Mouse (Mus musculus) spleen, adult 2 months (tissue): ENCODE data around the gene Atad2b. TPM values are rescaled to one million over a fixed set of nuclear protein-coding genes. Genes with fewer than 3 reads are reported as not detected.
"Not testable (repeated sequence)": the region's sequence is repeated elsewhere in the genome, so short reads cannot be mapped to it uniquely, and the experiment has no call there.

ENCODE experiments used
- DNase-seq, 2 experiments: peaks; one replicate each; pipeline versions ENCODE4 v3.0.0 to v3.0.0-alpha.2; 2012 to 2021; ENCODE audit warnings: low spot score in 2 of 2, low read depth in 1 of 2
- H3K27ac ChIP-seq: fragments of 200-500 bp; 2 replicates; pipeline ENCODE4 v1.5.1; 2012; ENCODE audit warnings: low read length, inconsistent platforms; ENCODE audit not compliant: insufficient read depth
- H3K27me3 ChIP-seq: fragments of 200-500 bp; 2 replicates; pipeline ENCODE4 v1.6.1; 2012; ENCODE audit warnings: mild to moderate bottlenecking, moderate library complexity, low read length, inconsistent platforms; ENCODE audit not compliant: control insufficient read depth, insufficient read depth
- H3K36me3 ChIP-seq: fragments of 200-500 bp; 2 replicates; pipeline ENCODE4 v1.6.1; 2012; ENCODE audit warnings: mild to moderate bottlenecking, low read length, inconsistent platforms; ENCODE audit not compliant: control insufficient read depth, insufficient read depth
- H3K4me1 ChIP-seq: fragments of 200-500 bp; 2 replicates; pipeline ENCODE4 v1.6.1; 2011; ENCODE audit warnings: inconsistent platforms; ENCODE audit not compliant: control insufficient read depth, insufficient read depth, insufficient read length
- H3K4me3 ChIP-seq: fragments of 200-500 bp; 2 replicates; pipeline ENCODE4 v1.5.1; 2011; ENCODE audit warnings: mild to moderate bottlenecking, inconsistent platforms; ENCODE audit not compliant: insufficient read depth, insufficient read length; ENCODE audit errors: extremely low read depth
- CTCF ChIP-seq: fragments of 200-500 bp; IDR thresholded peaks from 2 replicates; pipeline ENCODE4 v1.5.1; 2011; ENCODE audit warnings: mild to moderate bottlenecking, inconsistent platforms; ENCODE audit not compliant: insufficient read depth, insufficient read length, insufficient replicate concordance; ENCODE audit errors: extremely low read depth
- POLR2A ChIP-seq: fragments of 200-500 bp; IDR thresholded peaks from 2 replicates; pipeline ENCODE4 v1.6.1; 2011; ENCODE audit warnings: low read depth, low read length, inconsistent platforms
- WGBS: fragments of 180-500 bp; shearing (Covaris S2); methylation state at CpG from one replicate; pipeline ENCODE4 v1.1.7; 2018; 5-methylcytosine and 5-hydroxymethylcytosine counted together
- polyA plus RNA-seq: library from polyadenylated mRNA; depleted of rRNA; stranded (reverse); fragments of >200 nt; gene quantifications from 2 replicates; pipeline ENCODE4 v1.2.3, GENCODE M21; 2012

Gene Atad2b
- polyA plus RNA-seq, 1 experiment, result 17.3 TPM

DNA sequence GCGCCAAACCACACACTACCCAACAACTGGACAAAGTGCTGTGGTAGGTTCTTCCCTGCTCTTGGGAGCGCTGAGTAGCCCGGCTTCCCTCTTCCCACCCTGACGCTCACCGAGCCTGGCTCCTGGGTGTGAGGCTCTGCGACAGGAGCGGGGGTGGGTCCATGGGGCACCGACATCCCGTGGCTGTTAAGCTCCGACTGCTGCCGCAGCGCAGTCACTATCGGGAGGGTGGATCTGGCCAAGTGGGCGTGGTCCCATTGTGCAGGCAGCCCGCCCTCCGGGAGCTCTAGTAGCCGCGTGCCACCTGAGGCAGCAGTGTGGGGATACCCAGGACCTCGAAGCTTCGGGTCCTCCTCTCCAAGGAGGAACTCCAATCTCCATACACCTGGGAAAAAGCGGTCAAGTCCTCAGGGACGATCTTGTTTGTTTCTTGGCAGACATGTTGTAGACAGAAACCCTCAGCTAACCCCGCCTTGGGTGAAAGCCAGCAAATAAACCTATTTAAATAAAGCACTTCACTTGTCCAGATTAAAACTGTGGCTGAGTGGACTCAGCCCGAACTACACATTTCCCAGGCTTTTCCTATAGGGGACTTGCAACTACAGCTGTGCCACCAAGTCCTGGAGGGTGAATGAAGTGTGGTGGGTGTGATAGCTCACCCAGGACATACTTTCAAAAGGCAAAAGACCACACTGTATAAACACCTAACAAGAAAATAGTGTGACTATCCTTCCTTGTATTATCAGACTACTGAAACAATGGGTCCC is 42.8 kb upstream of the Atad2b start, which contains the start of gene Mfsd2b:
TSS of gene Mfsd2b (minus strand) at position 199 of the 767 bp plus-strand sequence.
- peak within 1 kb of the TSS; percentile 39; the same call in 1 of the 2 replicates for H3K4me3 ChIP-seq
- DNase-seq, result peak in 1 of 2 experiments; percentile 43
- no peaks in the 10 kb centered on the region for H3K27me3 ChIP-seq
- 0 out of 2 replicates have a peak, but pooled peaks cover 4% of the 10 kb centered on the region for H3K4me1 ChIP-seq
- peaks cover under 1% of the 10 kb centered on the region; the same call in 1 of the 2 replicates for H3K36me3 ChIP-seq
- 4% methylated on average over 24 of the region's 24 CpGs for WGBS
- TF ChIP-seq CTCF, result no peak
- TF ChIP-seq POLR2A, result no peak
- H3K27ac ChIP-seq, result peak within 1 kb of the TSS; percentile 38; the same call in 1 of the 2 replicates

DNA sequence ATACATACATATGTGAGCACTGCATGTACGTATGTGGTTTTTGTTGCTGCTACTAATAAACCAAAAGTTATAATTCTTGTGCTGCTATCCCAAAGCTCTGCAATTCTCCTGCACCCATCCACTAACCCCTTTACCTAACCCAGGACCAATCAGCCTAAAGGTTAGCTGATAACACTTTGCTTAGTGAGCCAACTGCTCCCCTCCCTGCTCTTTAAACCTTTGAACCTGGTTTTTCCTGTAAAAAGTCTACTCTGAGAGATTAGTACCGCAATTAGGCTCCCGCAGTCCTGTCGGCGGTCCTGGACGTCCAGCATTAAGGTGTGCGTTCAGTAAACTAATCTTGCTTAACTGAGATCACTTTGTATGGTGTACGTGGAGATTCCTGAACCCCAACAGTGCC is 41.5 kb upstream of the Atad2b start:
- Histone ChIP-seq H3K36me3 (peaks cover 2% of the 10 kb centered on the region; the same call in 1 of the 2 replicates), H3K4me3 (no peak overlapping the region), H3K27me3 (no peaks in the 10 kb centered on the region), H3K27ac (no peak overlapping the region), H3K4me1 (0 out of 2 replicates have a peak, but pooled peaks cover 4% of the 10 kb centered on the region)
- WGBS, result 91% methylated on average over 8 of the region's 8 CpGs
- DNase-seq, result no peak
- TF ChIP-seq CTCF (no peak), POLR2A (no peak)

DNA sequence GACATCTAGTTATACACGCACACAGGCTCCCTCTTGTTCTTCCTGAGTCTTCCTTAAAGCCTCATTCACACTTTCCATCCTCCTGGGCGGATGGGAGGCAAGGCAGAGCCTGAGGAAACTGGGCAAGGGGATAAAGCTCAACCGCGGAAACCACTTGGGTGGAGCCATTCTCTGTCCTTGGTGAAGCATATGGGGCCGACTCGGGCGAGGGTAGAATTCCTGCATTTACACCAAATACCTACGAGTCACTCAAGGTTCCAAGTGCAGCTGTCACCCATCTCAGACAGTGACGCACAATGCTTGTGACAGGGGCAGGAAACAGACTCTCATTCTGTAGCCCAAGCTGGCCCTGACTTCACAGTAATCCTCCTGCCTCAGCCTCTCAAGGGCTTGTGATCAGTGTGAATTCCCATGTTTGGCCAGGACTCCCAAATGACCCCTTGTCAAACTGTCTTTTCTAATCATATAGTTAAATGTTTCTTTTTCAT is 38.8 kb upstream of the Atad2b start:
- no peak overlapping the region for H3K27ac ChIP-seq
- 0 out of 2 replicates have a peak, but pooled peaks cover 4% of the 10 kb centered on the region for H3K4me1 ChIP-seq
- TF ChIP-seq POLR2A, result no peak
- no peak for TF ChIP-seq CTCF

DNA sequence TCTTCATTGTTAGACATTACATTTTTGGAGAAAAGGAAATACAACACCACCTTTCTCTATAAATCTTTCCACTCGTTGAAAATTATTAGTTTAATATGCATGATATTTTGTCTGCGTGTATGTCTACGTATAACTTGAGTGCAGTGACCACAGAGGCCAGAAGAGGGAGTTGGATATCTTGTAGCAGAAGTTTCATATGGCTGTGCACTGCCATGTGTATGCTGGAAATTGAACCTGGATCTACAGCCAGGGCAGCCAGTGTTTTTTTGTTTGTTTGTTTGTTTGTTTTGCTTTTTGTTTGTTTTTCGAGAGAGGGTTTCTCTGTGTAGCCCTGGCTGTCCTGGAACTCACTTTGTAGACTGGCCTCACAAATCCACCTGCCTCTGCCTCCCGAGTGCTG is 38.1 kb upstream of the Atad2b start:
- H3K4me1 ChIP-seq, result 0 out of 2 replicates have a peak, but pooled peaks cover 4% of the 10 kb centered on the region
- H3K4me3 ChIP-seq, result no peak overlapping the region
- no peaks in the 10 kb centered on the region for H3K27me3 ChIP-seq
- DNase-seq, result no peak
- TF ChIP-seq CTCF (no peak), POLR2A (no peak)
- WGBS, result 98% methylated on average over 5 of the region's 5 CpGs
- H3K36me3 ChIP-seq, result peaks cover 13% of the 10 kb centered on the region
- H3K27ac ChIP-seq, result no peak overlapping the region

More for the DNA sequence above, 38.8 kb upstream of the Atad2b start:
- Histone ChIP-seq H3K4me3 (no peak overlapping the region), H3K36me3 (peaks cover 13% of the 10 kb centered on the region), H3K27me3 (no peaks in the 10 kb centered on the region)
- no peak for DNase-seq
- 67% methylated on average over 9 of the region's 9 CpGs for WGBS

DNA sequence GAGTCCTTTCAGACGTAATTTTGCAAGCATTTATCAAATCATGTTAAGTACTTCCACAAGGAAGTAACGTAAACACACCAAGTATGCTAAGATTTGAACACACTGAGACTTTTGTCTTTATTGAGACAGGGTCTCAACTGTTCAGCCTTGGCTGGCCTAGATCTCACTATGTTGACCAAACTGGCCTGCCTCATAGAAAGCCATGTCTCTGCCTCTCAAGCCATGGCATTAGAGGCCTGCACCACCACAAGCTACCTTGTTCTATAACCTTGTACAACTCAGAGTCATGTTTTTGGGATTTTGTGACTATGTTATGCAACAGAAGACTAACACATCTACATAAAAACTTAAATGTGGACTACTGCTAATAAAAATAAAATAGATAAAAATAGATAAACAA is 35.1 kb upstream of the Atad2b start:
- no peak for DNase-seq
- Histone ChIP-seq H3K27ac (no peak overlapping the region), H3K27me3 (no peaks in the 10 kb centered on the region), H3K4me3 (no peak overlapping the region), H3K36me3 (peaks cover 18% of the 10 kb centered on the region), H3K4me1 (no peaks in the 10 kb centered on the region)
- TF ChIP-seq POLR2A, result no peak
- 93% methylated on average over 2 of the region's 2 CpGs for WGBS

DNA sequence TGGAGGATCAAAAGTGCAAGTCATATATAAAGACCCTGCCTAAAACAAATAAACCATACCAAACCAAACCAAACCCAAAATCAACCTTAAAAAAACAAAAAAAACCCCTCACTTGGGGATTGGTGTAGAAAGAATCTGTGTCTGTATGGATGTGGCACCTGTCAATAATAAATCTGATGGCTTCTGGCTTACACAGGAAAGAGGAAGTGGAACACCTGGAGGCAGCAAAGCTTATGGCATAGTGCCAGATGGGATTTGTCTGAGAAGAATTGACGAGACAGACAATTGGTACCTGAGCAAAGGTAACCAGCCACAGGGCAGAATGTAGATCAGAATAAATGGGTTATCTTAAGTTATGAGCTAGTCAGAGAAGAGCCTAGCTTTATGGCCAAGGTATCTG is 32.1 kb upstream of the Atad2b start:
- no peak for DNase-seq
- no peaks in the 10 kb centered on the region for H3K27me3 ChIP-seq
- H3K36me3 ChIP-seq, result peaks cover 15% of the 10 kb centered on the region
- no peak overlapping the region for H3K4me3 ChIP-seq
- H3K27ac ChIP-seq, result no peak overlapping the region
- H3K4me1 ChIP-seq, result no peaks in the 10 kb centered on the region
- 80% methylated on average over 1 of the region's 1 CpGs for WGBS
- TF ChIP-seq CTCF, result no peak
- TF ChIP-seq POLR2A, result no peak

DNA sequence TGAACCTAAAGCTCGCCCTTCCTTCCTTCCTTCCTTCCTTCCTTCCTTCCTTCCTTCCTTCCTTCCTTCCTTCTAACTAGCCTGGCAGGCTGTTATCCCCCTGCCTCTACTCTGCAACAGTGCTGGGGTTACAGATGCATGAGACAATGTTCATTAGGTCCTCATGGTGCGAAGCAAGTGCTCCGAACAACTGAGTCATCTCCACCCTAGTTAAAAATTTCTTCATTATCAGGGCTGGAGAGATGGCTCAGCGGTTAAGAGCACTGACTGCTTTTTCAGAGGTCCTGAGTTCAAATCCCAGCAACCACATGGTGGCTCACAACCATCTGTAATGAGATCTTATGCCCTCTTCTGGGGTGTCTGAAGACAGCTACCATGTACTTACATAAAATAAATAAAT is 30.6 kb upstream of the Atad2b start:
- WGBS, result 95% methylated on average over 4 of the region's 4 CpGs

More for the DNA sequence above, 30.6 kb upstream of the Atad2b start:
- not testable (repeated sequence) for H3K27ac ChIP-seq, DNase-seq, H3K27me3 ChIP-seq, H3K4me3 ChIP-seq, H3K4me1 ChIP-seq
- peaks cover 17% of the 10 kb centered on the region for H3K36me3 ChIP-seq
